ENCODE assay signal across 8 mouse cellular contexts in the genomic region with DNA sequence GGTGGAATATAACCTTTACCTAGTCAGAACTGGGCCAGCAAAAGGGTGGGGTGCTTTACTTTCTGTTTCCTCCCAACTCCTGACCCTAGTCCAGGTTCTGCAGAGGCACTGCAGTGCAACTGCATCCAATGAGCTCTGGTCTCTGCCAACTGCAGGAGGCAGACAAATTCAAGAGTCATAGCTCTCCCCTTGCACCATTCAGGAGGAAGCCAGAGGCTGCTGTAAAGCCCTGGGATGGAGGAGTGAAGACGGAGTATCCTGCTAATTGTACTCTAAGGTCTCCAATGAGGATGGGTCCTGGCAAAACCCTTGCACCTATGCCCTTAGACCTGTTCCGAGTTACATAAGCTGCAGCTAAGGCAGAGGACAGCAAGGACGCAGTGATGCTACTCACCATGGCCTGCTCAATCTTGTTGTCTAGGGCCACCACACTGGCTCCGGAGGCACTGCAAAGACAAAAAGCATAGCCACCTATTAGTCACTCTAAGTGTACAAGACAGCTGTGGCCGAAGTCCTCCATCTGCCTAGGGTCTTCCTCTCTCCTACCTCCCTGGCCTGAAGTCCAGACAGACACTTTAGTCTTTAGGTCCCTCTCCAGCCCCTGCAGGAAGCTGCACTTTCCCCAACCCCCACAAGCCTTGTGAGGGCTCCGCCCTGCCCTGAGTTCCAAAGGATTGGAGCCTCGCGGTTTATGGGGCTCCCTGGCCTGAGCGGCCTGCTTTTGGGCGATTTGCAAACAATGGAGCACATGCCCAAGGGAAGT. TPM values are rescaled to one million over a fixed set of nuclear protein-coding genes. Genes with fewer than 3 reads are reported as not detected.
DNase-seq lines count a peak whose midpoint lies in the region; ATAC-seq lines count a peak whose summit lies in the region.

No protein-coding gene starts in this region.

- H3K4me2 ChIP-seq in forebrain, embryonic 13.5 days, result peak overlapping the region; percentile 63
- H3K4me2 ChIP-seq in intestine, embryonic 14.5 days (ENCODE audit: low read length), result peak overlapping the region; percentile 61
- H3K4me2 ChIP-seq in liver, embryonic 13.5 days, result peak overlapping the region; percentile 82
- H3K4me2 ChIP-seq in neural tube, embryonic 12.5 days (replicated peaks), result peak overlapping the region; percentile 66

- peak overlapping the region; percentile 68 for H3K9ac ChIP-seq in forebrain, embryonic 13.5 days
- H3K9ac ChIP-seq in intestine, embryonic 14.5 days (ENCODE audit: low read length), result peak overlapping the region; percentile 55
- H3K9ac ChIP-seq in liver, embryonic 13.5 days, result peak overlapping the region; percentile 75
- H3K9ac ChIP-seq in neural tube, embryonic 12.5 days, result peak overlapping the region; percentile 61

- DNase-seq in layer of hippocampus, postnatal 10 days (ENCODE audit: low spot score in 2 of 2), result peak; percentile 9 to 23
- DNase-seq in layer of hippocampus, adult 18-20 months (ENCODE audit: low spot score in 2 of 2), result no peak
- peak; percentile 68 for DNase-seq in cerebellum, adult 11-12 months
- no peak for DNase-seq in intestine, embryonic 14.5 days (ENCODE audit: low spot score)
- DNase-seq in liver, embryonic 13.5 days, result peak; percentile 3
- no peak for DNase-seq in ovary, postnatal 10 days (ENCODE audit: low spot score)

- peak; percentile 64 for ATAC-seq in forebrain, embryonic 13.5 days
- ATAC-seq in intestine, embryonic 14.5 days (replicated peaks; ENCODE audit: low FRiP score, low TSS enrichment, low read depth), result peak; percentile 65
- ATAC-seq in liver, embryonic 13.5 days (ENCODE audit: low read depth), result peak; percentile 53
- peak; percentile 68 for ATAC-seq in neural tube, embryonic 12.5 days (ENCODE audit: low FRiP score, low read depth)

- H3K27ac ChIP-seq in forebrain, embryonic 13.5 days, result peak overlapping the region; percentile 54
- peak overlapping the region; percentile 83 for H3K27ac ChIP-seq in intestine, embryonic 14.5 days (ENCODE audit: low read depth)
- peak overlapping the region; percentile 71 for H3K27ac ChIP-seq in liver, embryonic 13.5 days
- peak overlapping the region; percentile 50; the same call in 1 of the 2 replicates for H3K27ac ChIP-seq in neural tube, embryonic 12.5 days

- peak overlapping the region; percentile 44 for H3K4me3 ChIP-seq in forebrain, embryonic 13.5 days
- H3K4me3 ChIP-seq in intestine, embryonic 14.5 days (ENCODE audit: low read depth, low read length), result peak overlapping the region; percentile 44
- H3K4me3 ChIP-seq in liver, embryonic 13.5 days (replicated peaks), result peak overlapping the region; percentile 65
- peak overlapping the region; percentile 37 for H3K4me3 ChIP-seq in neural tube, embryonic 12.5 days

- WGBS in forebrain, embryonic 13.5 days, result 22% methylated on average over 10 of the region's 10 CpGs
- WGBS in intestine, embryonic 14.5 days, result 16% methylated on average over 10 of the region's 10 CpGs
- 18% methylated on average over 10 of the region's 10 CpGs for WGBS in liver, embryonic 13.5 days (ENCODE audit: insufficient replicate concordance)
- WGBS in neural tube, embryonic 12.5 days, result 22% methylated on average over 10 of the region's 10 CpGs

- 0 out of 2 replicates have a peak, but pooled peaks cover 6% of the 10 kb centered on the region for H3K4me1 ChIP-seq in forebrain, embryonic 13.5 days
- H3K4me1 ChIP-seq in intestine, embryonic 14.5 days (replicated peaks; ENCODE audit: control insufficient read depth, insufficient read depth, low read length), result no peaks in the 10 kb centered on the region
- peaks cover 30% of the 10 kb centered on the region for H3K4me1 ChIP-seq in liver, embryonic 13.5 days (replicated peaks)
- H3K4me1 ChIP-seq in neural tube, embryonic 12.5 days, result no peaks in the 10 kb centered on the region; the same call in 1 of the 2 replicates

- peaks cover 21% of the 10 kb centered on the region; the same call in 1 of the 2 replicates for H3K27me3 ChIP-seq in forebrain, embryonic 13.5 days
- H3K27me3 ChIP-seq in intestine, embryonic 14.5 days (replicated peaks; ENCODE audit: control insufficient read depth, insufficient read depth, low read length), result peaks cover 6% of the 10 kb centered on the region
- H3K27me3 ChIP-seq in liver, embryonic 13.5 days, result no peaks in the 10 kb centered on the region
- peaks cover 3% of the 10 kb centered on the region; the same call in 1 of the 2 replicates for H3K27me3 ChIP-seq in neural tube, embryonic 12.5 days (replicated peaks)

- no peaks in the 10 kb centered on the region for H3K36me3 ChIP-seq in forebrain, embryonic 13.5 days (ENCODE audit: poor library complexity, severe bottlenecking)
- no peaks in the 10 kb centered on the region for H3K36me3 ChIP-seq in intestine, embryonic 14.5 days (ENCODE audit: control insufficient read depth, insufficient read depth, low read length)
- 0 out of 2 replicates have a peak, but pooled peaks cover 4% of the 10 kb centered on the region for H3K36me3 ChIP-seq in liver, embryonic 13.5 days
- H3K36me3 ChIP-seq in neural tube, embryonic 12.5 days, result no peaks in the 10 kb centered on the region

- no peaks in the 10 kb centered on the region for H3K9me3 ChIP-seq in forebrain, embryonic 13.5 days (replicated peaks)
- no peaks in the 10 kb centered on the region for H3K9me3 ChIP-seq in intestine, embryonic 14.5 days (ENCODE audit: control insufficient read depth, low read length)
- H3K9me3 ChIP-seq in liver, embryonic 13.5 days (replicated peaks), result no peaks in the 10 kb centered on the region
- H3K9me3 ChIP-seq in neural tube, embryonic 12.5 days, result no peaks in the 10 kb centered on the region

RNA-seq across cellular contexts. Expression of a gene that starts 58.6 kb away (rescaled TPM):
- 10 to 100 TPM; 66.0 to 76.4 TPM for total RNA-seq in layer of hippocampus, postnatal 10 days (2021)
- 100 to 1,000 TPM; 131 to 148 TPM for total RNA-seq in layer of hippocampus, adult 18-20 months (2021)
- 84.3 and 96.1 TPM in 2 replicates for polyA plus RNA-seq in forebrain, embryonic 13.5 days (2015; fragmentation: Nextera tagmentation; extraction: Ambion mirVana)
- 59.0 and 67.1 TPM in 2 replicates for polyA plus RNA-seq in intestine, embryonic 14.5 days (2014; fragmentation: Nextera tagmentation; extraction: Ambion mirVana)
- 10.9 and 13.0 TPM in 2 replicates for polyA plus RNA-seq in liver, embryonic 13.5 days (2015; fragmentation: Nextera tagmentation; extraction: Ambion mirVana)
- polyA plus RNA-seq in neural tube, embryonic 12.5 days (2016; fragmentation: Nextera tagmentation; extraction: Ambion mirVana), result 133 and 134 TPM in 2 replicates

Comparison
In these comparisons a context has a peak if more than half of its experiments do, and no peak if none do; other contexts are left out.
1. DNase-seq: peak in layer of hippocampus, postnatal 10 days (2 of 2), cerebellum, adult 11-12 months (single experiment) and liver, embryonic 13.5 days (single experiment); none in layer of hippocampus, adult 18-20 months (0 of 2), intestine, embryonic 14.5 days (single experiment) and ovary, postnatal 10 days (single experiment).
2. Peak in every context shown above with its lines, with median percentiles within 50 percentile points of each other: ATAC-seq, H3K27ac ChIP-seq, H3K4me2 ChIP-seq, H3K4me3 ChIP-seq and H3K9ac ChIP-seq.